Mouse (Mus musculus): Measurements from ENCODE around the gene Ints13.
"Not testable (repeated sequence)": the region's sequence is repeated elsewhere in the genome, so short reads cannot be mapped to it uniquely, and the experiment has no call there.

Gene Ints13

DNA sequence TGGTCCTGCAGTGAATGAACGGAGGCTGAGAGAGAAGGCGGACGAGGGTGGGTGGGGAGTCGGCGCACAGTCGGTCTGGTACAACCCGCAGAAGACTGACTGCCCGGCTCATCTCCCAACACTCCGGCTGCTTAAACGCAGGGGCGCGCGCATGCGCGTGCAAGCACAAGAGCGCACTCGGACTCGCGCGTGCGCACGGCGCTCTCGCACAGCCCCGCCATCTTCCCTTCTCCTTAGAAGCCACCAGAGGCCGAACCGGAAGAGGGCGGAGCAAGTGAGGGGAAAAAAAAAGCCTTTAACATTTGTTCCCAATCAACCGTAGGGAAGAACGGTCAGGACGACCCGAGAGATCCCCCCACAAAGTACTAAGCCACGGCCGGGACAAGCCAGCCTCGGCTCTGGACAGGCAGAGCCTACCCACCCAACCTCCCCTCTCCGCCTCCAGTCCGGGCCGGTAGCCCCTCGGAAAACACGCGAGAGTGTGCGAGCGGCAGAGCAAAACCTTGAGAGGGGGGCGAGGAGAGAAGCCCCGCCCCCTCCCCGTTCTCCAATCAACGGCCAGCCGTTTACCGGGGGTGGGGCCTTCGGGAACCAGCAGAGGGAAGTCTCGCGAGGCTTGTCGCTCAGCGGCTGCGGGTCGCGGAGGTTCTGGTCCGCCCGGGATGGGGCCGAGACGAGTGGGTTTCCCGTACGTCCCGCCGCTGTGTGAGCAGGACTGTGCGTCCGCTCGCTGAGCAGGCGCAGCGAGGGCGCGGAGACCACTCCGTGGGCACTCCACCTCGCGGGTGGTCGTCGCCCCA, at the start of gene Ints13:
Gene Ints13 (minus strand): TSS at position 526 of the 800 bp plus-strand sequence.
- peak; percentile 98 for DNase-seq (ENCODE audit: low read depth, low spot score)

- DNase-seq (ENCODE audit: low read depth, low spot score), result no peak
These were observed 39.0 kb upstream of the Ints13 start for GRCm38 (mm10) chr6:146616670-146617069.

DNA sequence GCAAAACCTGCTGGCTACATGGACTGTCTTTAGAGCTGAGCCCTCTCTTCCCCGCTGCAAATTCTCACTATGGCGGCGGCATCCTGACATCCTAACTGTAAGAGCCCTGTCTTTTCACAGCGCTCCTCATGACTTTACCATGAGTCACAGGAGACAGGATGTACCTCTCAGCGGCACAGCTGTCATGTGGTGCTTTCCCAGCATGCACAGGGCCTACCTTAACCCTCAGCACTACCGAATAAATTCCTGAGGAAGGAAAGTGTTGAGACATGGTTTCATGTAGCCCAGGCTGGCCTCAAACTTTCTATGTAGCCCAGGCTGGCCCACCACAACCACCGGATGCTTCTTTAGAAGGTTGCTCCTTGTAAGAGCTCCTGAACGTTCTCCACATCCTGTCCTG, 38.3 kb upstream of the Ints13 start:
- DNase-seq (ENCODE audit: low read depth, low spot score), result peak; percentile 63

DNA sequence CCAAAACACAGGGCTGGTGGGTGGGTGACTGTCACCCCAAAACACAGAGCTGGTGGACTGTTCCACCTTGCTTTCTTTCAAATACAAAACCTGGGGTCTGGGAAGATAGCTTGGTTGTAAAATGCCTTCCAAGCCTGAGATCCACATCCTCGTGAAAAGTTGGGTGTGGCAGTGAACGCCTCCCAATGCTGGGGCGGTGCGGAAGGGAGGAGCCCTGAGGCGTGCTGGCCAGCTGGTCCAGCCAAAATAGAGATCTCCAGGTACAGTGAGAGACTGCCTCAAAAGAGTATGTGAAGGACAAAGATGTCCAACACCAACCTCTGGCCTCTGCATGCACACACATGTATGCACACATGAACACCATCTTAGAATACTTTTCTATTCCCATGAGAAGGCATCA, 36.9 kb upstream of the Ints13 start:
- DNase-seq (ENCODE audit: low read depth, low spot score), result no peak

DNA sequence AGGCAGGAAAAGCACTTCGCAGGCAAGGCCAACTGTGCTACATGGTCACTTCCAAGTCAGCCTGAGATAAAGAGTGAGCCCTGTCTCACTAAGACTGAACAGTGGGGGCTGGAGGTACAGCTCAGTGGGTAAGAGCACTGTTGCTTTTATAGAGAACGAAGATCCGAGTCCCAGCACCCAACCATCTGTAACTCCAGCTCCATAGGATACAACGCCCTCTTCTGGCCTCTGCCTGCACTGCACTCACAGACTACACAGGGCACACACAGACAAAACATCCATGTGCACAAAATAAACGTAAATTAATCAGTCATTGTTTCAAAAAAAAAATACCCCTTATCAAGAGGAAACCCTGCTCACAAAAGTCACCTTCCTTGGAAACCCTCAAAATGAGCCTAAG, 36.3 kb upstream of the Ints13 start:
- peak; percentile 65 for DNase-seq (ENCODE audit: low read depth, low spot score)

DNA sequence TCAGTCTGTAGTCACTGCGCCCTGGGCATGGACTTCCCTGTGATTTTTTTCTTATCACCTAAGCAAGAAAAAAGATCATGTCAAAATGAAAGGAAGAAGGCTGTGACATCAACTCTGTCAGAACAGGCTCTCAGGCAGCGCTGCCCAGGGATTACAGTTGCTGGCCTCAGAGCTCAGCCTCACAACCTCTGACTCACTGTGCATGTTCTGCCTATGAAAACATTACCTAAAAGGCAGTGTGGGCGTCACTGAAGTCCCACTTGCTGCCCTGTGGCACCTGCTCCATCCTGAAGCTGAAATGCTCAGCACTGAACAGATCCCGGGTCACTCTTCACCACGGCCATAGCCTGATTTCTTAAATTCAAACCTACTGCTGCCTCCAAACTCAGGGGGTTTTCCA, 35.1 kb upstream of the Ints13 start:
- no peak for DNase-seq (ENCODE audit: low read depth, low spot score)

GRCm38 (mm10) chr6:146611897-146612296, 34.3 kb upstream of the Ints13 start:
- DNase-seq (ENCODE audit: low read depth, low spot score), result no peak

- no peak for DNase-seq (ENCODE audit: low read depth, low spot score)
These were observed 33.8 kb upstream of the Ints13 start for GRCm38 (mm10) chr6:146611385-146611784.

GRCm38 (mm10) chr6:146603651-146604050, 26.0 kb upstream of the Ints13 start:
- DNase-seq (ENCODE audit: low read depth, low spot score), result no peak

DNA sequence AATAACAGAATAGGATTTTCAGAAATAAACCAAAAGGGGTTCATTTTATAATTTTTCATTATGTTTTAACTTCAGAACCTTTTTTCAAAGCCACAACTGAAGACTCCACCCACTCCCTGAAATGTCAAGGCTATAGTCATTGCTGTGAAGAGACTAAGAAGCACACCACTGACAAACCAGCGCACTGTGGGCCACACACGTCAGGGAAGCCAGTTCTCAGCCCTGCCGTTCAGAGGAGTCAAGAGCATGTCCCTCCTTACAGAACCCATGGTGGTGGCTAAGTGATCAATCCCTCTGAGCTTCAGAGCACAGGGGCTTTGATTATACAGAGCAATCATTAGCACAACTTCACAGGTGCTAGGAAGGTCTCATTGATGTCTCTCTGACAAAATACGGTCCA, 25.0 kb upstream of the Ints13 start:
- no peak for DNase-seq (ENCODE audit: low read depth, low spot score)

- peak; percentile 16 for DNase-seq (ENCODE audit: low read depth, low spot score)
These were observed 7.5 kb upstream of the Ints13 start for GRCm38 (mm10) chr6:146585134-146585533.

DNA sequence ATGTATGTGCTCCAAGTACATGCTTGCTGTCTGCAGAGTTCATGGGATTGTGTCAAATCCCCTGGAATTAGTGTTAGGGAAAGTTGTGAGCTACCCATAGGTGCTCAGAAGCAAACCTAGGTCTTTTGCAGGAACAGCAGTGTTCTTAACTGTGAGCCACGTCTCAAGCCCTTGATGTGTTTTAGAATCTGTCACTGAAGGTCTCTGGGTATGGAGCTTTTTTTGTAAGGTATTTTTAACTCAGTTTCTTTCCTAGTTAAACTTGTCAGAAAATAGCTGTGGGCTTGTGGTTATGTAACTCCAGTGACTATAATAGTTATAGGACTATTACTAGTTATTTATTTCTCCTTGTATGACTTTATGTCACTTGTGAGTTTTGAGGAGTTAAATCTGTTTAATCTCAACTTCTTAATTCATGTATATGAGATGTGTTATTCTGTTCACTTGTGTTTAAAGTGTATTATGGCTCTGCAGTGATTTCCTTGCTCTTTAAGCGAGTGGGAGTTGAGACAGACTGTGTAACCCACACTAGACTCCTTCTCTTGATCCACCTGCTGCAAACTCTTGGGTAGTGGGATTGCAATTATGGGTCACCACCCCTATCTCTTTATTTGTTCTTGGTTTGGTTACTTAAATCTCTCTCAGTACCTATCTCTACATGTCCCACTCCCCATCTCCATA, 5.9 kb upstream of the Ints13 start:
- DNase-seq (ENCODE audit: low read depth, low spot score), result no peak

GRCm38 (mm10) chr6:146580381-146580926, 2.8 kb upstream of the Ints13 start:
- no peak for DNase-seq (ENCODE audit: low read depth, low spot score)

- no peak for DNase-seq (ENCODE audit: low read depth, low spot score)
These were observed 951 bp upstream of the Ints13 start for GRCm38 (mm10) chr6:146578586-146578985.

- DNase-seq (ENCODE audit: low read depth, low spot score), result peak; percentile 77
These were observed 486 bp upstream of the Ints13 start for GRCm38 (mm10) chr6:146578111-146578531.

DNA sequence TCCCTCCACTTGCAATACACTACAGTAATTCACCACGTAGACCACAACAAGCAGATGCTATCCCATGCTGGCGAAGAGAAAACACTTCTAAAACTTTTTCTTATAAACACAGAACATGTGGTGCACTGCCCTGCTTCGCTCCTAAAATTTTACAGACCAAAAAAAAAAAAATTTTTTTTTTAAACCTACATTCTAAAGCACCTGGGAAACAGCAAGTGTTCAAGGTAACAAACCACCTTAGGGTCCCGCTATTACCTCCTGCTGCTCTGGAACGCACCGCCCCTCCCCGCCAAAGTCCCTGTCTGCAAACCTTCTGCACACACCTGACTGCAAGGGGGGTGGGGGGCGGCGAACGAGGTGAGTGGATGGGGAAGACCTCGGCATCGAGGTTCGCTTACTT, 732 bp downstream of the Ints13 start, which contains the start of gene Fgfr1op2:
Gene Fgfr1op2 (plus strand): TSS at position 301 of the 400 bp plus-strand sequence.
- no peak for DNase-seq (ENCODE audit: low read depth, low spot score)

GRCm38 (mm10) chr6:146572073-146572472, 5.6 kb downstream of the Ints13 start:
- no peak for DNase-seq (ENCODE audit: low read depth, low spot score)

DNA sequence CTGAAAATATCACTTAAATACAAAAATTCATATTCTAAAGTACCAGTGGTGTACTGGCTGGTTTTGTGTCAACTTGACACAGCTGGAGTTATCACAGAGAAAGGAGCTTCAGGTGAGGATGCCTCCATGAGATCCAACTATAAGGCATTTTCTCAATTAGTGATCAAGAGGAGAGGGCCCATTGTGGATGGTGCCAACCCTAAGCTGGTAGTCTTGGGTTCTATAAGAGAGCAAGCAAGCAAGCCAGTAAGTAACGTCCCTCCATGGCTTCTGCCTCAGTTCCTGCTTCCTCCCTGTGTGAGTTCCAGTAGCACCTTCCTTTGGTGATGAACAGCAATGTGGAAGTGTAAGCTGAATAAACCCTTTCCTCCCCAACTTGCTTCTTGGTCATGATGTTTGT, 15.2 kb downstream of the Ints13 start:
- not testable (repeated sequence) for DNase-seq (ENCODE audit: low read depth, low spot score)

DNA sequence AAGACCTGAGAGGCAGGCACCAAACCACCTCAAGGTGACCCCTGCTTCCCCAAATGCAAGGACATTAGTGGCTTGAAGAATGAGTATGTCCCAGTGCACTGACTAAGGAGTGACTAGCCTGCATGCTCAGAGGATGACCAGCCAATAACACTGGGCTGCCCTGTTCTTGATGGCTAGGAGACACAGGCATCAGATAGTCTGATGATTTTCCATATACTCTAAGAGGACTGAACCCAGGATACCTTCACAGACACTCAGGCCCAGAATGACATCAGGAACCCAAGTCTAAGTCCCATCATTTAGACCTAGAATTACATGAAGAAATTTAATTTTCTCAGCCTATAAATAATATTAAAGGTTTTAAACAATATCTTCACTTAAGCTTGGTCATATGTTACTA, 26.3 kb downstream of the Ints13 start:
- DNase-seq (ENCODE audit: low read depth, low spot score), result no peak

DNA sequence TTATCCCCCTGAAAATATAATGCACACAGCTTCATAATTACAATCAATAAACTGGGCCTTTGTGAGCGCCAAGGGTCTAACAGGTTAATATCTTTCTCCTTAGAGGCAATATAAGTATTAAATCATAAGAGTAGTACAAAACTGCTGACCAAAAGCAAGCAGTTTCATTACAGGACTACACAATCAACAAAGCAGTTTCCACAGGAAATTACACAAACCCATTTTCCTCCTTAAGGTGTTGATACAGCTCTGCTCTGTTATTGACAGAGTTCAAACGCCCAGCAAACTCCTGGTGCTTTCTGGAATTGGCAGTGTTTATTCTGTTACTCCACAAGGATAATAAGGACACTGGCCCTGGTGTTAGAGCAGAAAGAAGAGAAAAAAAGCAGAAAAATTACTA, 27.2 kb downstream of the Ints13 start:
- no peak for DNase-seq (ENCODE audit: low read depth, low spot score)

- no peak for DNase-seq (ENCODE audit: low read depth, low spot score)
These were observed 32.3 kb downstream of the Ints13 start for GRCm38 (mm10) chr6:146545289-146545865.

DNA sequence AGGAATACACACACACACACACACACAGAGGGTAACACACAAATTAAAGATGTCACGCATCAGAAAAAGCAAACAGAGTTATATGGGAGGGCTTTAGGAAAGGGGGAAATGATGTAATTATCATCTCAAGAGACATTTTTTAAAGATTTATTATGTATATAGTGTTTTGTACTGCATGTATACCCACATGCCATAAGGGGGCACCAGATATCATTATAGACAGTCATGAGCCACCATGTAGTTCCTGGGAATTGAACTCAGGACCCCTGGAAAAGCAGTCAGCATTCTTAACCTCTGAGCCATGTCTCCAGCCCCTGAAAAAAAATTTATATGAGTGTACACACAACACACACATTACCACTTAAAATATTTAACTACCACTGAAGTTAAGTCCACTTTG, 33.0 kb downstream of the Ints13 start:
- DNase-seq (ENCODE audit: low read depth, low spot score), result peak; percentile 12

Data from R1 (cell line).